Mouse (Mus musculus) liver, embryonic 12.5 days (tissue): Measurements from ENCODE around the gene Ranbp1. TPM values are rescaled to one million over a fixed set of nuclear protein-coding genes. Genes with fewer than 3 reads are reported as not detected.
"Not testable (repeated sequence)": the region's sequence is repeated elsewhere in the genome, so short reads cannot be mapped to it uniquely, and the experiment has no call there.

Experiments
- ATAC-seq: fragments of 200-750 bp; cut with Nextera tagmentation; 2 replicates; pipeline ENCODE4 v1.8.0; 2017; ENCODE audit warnings: moderate number of reproducible peaks, mild to moderate bottlenecking, moderate library complexity
- H3K27ac ChIP-seq: fragments of 300-500 bp; sonication (generic); 2 replicates; pipeline ENCODE4 v1.5.1; 2016; ENCODE audit warnings: mild to moderate bottlenecking
- H3K27me3 ChIP-seq: fragments of 300-500 bp; sonication (generic); replicated peaks from 2 replicates; pipeline ENCODE4 v1.6.1; 2016; ENCODE audit warnings: mild to moderate bottlenecking, moderate library complexity
- H3K36me3 ChIP-seq: fragments of 300-500 bp; sonication (generic); 2 replicates; pipeline ENCODE4 v1.6.1; 2016; ENCODE audit warnings: mild to moderate bottlenecking, moderate library complexity
- H3K4me1 ChIP-seq: fragments of 300-500 bp; sonication (generic); 2 replicates; pipeline ENCODE4 v1.6.1; 2016
- H3K4me2 ChIP-seq: fragments of 300-500 bp; sonication (generic); 2 replicates; pipeline ENCODE4 v1.6.1; 2016; ENCODE audit warnings: mild to moderate bottlenecking, moderate library complexity
- H3K4me3 ChIP-seq: fragments of 300-500 bp; sonication (generic); 2 replicates; pipeline ENCODE4 v1.5.1; 2016; ENCODE audit warnings: mild to moderate bottlenecking, moderate library complexity
- H3K9ac ChIP-seq: fragments of 300-500 bp; sonication (generic); 2 replicates; pipeline ENCODE4 v1.6.1; 2016; ENCODE audit warnings: mild to moderate bottlenecking, moderate library complexity
- H3K9me3 ChIP-seq: fragments of 300-500 bp; sonication (generic); replicated peaks from 2 replicates; pipeline ENCODE4 v1.6.1; 2016; ENCODE audit warnings: mild to moderate bottlenecking, moderate library complexity
- WGBS: fragments of 180-500 bp; shearing (Covaris S2); methylation state at CpG from one replicate; pipeline ENCODE4 v1.1.7; 2016; ENCODE audit not compliant: insufficient replicate concordance; 5-methylcytosine and 5-hydroxymethylcytosine counted together
- microRNA counts: library from miRNA; unstranded; fragments of <30 nt; microRNA quantifications from one replicate; lab custom pipeline; 2017
- microRNA-seq: library from miRNA; unstranded; fragments of <30 nt; microRNA quantifications from one replicate; pipeline ENCODE4, GENCODE M21; 2017
- polyA plus RNA-seq: library from polyadenylated mRNA; unstranded; fragments of >200 nt; fragmentation: Nextera tagmentation; extraction: Ambion mirVana; gene quantifications from 2 replicates; pipeline ENCODE4 v1.2.1, GENCODE M21; 2016

The Ranbp1 gene
- polyA plus RNA-seq, 1 experiment from 2014 or later, result 610 TPM

DNA sequence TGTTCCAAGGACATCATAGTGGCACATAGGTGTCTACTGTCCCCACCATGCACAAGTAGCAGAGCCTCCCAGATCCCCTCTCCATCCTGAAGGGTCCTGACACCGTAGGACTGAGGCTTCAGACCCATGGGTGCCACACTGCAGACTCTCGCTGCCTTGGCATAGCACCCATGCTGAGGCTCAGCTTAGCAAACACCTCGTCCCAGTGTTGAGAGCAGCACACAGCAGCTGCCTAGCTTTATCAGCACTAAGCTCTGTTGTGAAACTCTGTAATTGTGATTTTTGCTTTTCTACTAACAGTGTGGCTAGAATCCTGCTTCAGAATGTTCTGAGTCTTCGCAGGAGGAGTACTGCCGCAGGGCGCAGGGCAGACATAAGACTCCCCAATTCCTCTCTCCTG, 50.7 kb downstream of the Ranbp1 start:
- 66% methylated on average over 6 of the region's 6 CpGs for WGBS
- H3K27me3 ChIP-seq, result 0 out of 2 replicates have a peak, but pooled peaks cover 5% of the 10 kb centered on the region

DNA sequence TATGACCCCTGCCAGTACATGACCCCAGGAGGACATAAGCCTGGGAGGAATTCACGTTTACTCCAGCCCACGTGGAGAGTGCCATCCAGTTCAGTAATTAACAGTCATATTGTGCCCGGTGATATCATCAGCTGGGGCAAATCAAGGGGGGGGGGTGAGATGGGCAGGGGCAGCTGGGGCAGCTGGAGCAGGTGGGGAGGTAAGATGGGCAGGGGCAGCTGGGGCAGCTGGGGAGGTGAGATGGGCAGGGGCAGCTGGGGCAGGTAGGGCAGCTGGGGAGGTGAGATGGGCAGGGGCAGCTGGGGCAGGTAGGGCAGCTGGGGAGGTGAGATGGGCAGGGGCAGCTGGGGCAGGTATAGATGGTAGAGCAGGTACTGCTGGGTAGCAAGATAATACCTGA, 53.0 kb downstream of the Ranbp1 start:
- WGBS, result 57% methylated on average over 3 of the region's 3 CpGs
- H3K27ac ChIP-seq, H3K36me3 ChIP-seq, H3K9ac ChIP-seq, H3K4me2 ChIP-seq, H3K9me3 ChIP-seq, H3K4me3 ChIP-seq, H3K27me3 ChIP-seq, H3K4me1 ChIP-seq, ATAC-seq: not testable (repeated sequence)

More for the DNA sequence above, 50.7 kb downstream of the Ranbp1 start:
- Histone ChIP-seq H3K9me3 (no peaks in the 10 kb centered on the region), H3K4me2 (no peak overlapping the region), H3K4me1 (peaks cover 10% of the 10 kb centered on the region), H3K27ac (no peak overlapping the region), H3K9ac (no peak overlapping the region), H3K36me3 (no peaks in the 10 kb centered on the region), H3K4me3 (no peak overlapping the region)
- no peak for ATAC-seq

DNA sequence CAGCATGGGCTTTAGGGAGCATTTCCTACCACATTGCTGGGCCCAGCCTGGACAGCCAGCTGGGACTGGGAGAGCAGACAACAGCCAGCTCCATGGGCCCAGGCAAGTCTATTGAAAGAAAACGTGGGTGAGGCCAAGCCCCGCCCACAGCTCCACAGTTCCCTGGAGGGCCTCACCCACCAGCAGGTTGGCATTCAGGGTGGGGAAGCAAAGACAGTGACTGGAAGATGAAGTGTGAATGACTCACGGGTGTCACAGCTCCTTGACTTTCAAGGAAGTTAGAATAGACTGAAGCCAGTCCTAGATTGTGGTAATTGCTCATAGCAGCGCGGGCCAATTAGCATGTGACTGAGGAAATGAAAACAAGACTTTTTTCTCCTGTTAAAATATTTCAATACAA, 53.5 kb downstream of the Ranbp1 start:
- H3K27me3 ChIP-seq, result 0 out of 2 replicates have a peak, but pooled peaks cover 5% of the 10 kb centered on the region
- no peak overlapping the region for H3K27ac ChIP-seq
- H3K36me3 ChIP-seq, result no peaks in the 10 kb centered on the region
- no peak overlapping the region for H3K9ac ChIP-seq
- WGBS, result 47% methylated on average over 5 of the region's 5 CpGs
- no peak for ATAC-seq
- no peaks in the 10 kb centered on the region for H3K9me3 ChIP-seq
- H3K4me1 ChIP-seq, result peaks cover 10% of the 10 kb centered on the region
- no peak overlapping the region for H3K4me2 ChIP-seq
- H3K4me3 ChIP-seq, result no peak overlapping the region

DNA sequence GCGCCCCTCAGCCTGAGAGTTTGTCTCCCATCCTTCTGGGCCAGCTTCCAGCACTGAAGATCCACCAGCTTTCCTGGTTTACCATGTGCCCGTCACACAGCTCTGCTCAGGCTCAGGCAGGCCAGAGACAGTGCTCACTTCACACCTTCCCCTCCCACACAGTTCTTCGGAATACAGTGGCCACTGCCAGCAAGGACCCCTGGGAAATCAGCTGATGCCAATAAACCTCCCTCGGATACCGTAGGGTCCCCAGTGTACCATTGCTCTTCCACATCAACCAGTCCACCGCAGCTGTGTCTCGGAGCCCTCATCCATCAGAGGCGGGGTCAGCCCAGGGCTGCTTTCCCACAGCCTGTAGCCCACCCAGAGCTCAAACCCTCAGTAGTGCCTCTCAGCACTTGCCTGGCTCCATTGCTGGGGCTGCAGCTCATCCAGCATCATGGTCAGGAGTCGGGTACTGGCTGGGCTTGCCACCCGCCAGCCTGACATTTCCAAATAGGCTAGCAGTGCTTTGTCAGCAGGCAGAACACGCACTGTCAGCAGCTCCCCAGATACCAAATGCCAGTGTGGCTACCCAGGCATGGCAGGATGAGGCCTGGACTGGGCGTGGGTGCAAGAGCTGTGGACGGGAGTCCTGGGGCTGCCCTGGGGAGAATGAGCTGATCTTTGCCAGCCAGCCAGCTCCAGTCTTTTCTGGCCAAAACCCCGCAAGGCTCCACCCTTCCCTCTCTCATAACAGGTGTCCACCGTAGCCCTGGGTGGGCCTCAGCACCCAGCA, 54.1 kb downstream of the Ranbp1 start:
- 70% methylated on average over 15 of the region's 15 CpGs for WGBS
- H3K9ac ChIP-seq, result no peak overlapping the region
- H3K27me3 ChIP-seq, result 0 out of 2 replicates have a peak, but pooled peaks cover 5% of the 10 kb centered on the region
- H3K9me3 ChIP-seq, result no peaks in the 10 kb centered on the region
- no peaks in the 10 kb centered on the region for H3K36me3 ChIP-seq
- 0 out of 2 replicates have a peak, but pooled peaks have one; percentile 24 for ATAC-seq
- no peak overlapping the region for H3K4me3 ChIP-seq
- H3K4me1 ChIP-seq, result peaks cover 10% of the 10 kb centered on the region
- no peak overlapping the region for H3K27ac ChIP-seq
- no peak overlapping the region for H3K4me2 ChIP-seq

DNA sequence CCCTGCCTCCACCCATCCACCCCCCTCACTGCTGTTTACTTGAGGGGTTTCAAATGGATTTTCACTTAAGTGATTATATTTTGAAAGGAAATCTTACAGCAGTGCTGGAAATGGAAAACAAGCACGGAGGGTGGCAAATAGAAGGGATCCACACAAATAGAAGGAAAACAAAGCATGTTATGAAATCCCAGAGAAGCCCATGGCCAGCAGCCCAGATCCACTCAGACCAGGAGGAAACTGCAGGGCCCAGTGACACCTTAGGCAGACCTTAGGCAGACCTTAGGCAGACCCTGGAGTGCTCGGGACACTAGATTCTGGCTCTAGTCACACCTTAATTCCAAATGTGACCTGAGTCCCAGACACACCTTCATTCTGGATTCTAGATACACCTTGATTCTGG, 57.5 kb downstream of the Ranbp1 start:
- Histone ChIP-seq H3K9me3 (no peaks in the 10 kb centered on the region), H3K27me3 (no peaks in the 10 kb centered on the region), H3K27ac (no peak overlapping the region), H3K4me2 (no peak overlapping the region), H3K4me1 (peaks cover 10% of the 10 kb centered on the region), H3K4me3 (no peak overlapping the region), H3K36me3 (no peaks in the 10 kb centered on the region), H3K9ac (no peak overlapping the region)
- WGBS, result 47% methylated on average over 2 of the region's 2 CpGs
- ATAC-seq, result no peak

MicroRNAs encoded within 50 kb of the gene (microRNA counts, 519-probe panel; counts per million panel counts)
- microRNA mmu-miR-1306 (lab: Ali Mortazavi, UCI), result 582 counts per million, percentile 70 among the panel's probes with 10 or more counts

Small RNA genes lying within 50 kb of the gene (microRNA-seq; reads per million reads assigned to microRNA genes)
- gene Gm24572 (6.0 reads per million, percentile 11 among the genes with 10 or more reads in this experiment), gene Mir1306 (346 reads per million, percentile 63 among the genes with 10 or more reads in this experiment)

Other genes with a start within 250 kb of the Ranbp1 start
- 40.4 and 40.5 TPM in 2 replicates for gene Dgcr6, start 195.9 kb downstream of the Ranbp1 start, polyA plus RNA-seq
- gene Prodh, start 158.5 kb downstream of the Ranbp1 start, polyA plus RNA-seq, result 8.6 and 10.1 TPM in 2 replicates
- gene Rtn4r, start 121.1 kb downstream of the Ranbp1 start, polyA plus RNA-seq, result 0.65 and 0.68 TPM in 2 replicates
- not detected in 2 replicates for gene Ccdc188, start 30.9 kb downstream of the Ranbp1 start, polyA plus RNA-seq
- 4.3 and 4.9 TPM in 2 replicates for gene Zdhhc8, start 13.6 kb downstream of the Ranbp1 start, polyA plus RNA-seq
- 88.8 and 96.5 TPM in 2 replicates for gene Trmt2a, start 53 bp downstream of the Ranbp1 start, polyA plus RNA-seq
- 1.7 TPM in 1 of 2 replicates, not detected in the other for gene Gm49776, start 9.6 kb upstream of the Ranbp1 start, polyA plus RNA-seq
- gene Dgcr8, start 40.5 kb upstream of the Ranbp1 start, polyA plus RNA-seq, result 17.1 and 19.0 TPM in 2 replicates
- 76.3 and 79.3 TPM in 2 replicates for gene Tango2, start 99.4 kb upstream of the Ranbp1 start, polyA plus RNA-seq
- gene Arvcf, start 99.5 kb upstream of the Ranbp1 start, polyA plus RNA-seq, result 12.6 and 12.9 TPM in 2 replicates
- gene Txnrd2, start 177.7 kb upstream of the Ranbp1 start, polyA plus RNA-seq, result 106 and 107 TPM in 2 replicates
- 113 and 120 TPM in 2 replicates for gene Comt, start 178.1 kb upstream of the Ranbp1 start, polyA plus RNA-seq
- gene Gnb1l, start 250.0 kb upstream of the Ranbp1 start, polyA plus RNA-seq, result 14.0 and 15.0 TPM in 2 replicates